Mouse (Mus musculus): ENCODE data around the gene Arhgap27.

GRCm38 (mm10) chr11:103372561-103372960 is 9.1 kb upstream of the Arhgap27 start:
- no peak for TF ChIP-seq POLR2A (IDR thresholded peaks at IDR 0.05; ENCODE audit: insufficient read depth, low read depth, low read length)
- TF ChIP-seq CTCF (IDR thresholded peaks at IDR 0.05): no peak

All from heart, adult 2 months (tissue).